Mouse (Mus musculus) limb, embryonic 14.5 days (tissue): ENCODE results near the gene Psat1. TPM values are rescaled to one million over a fixed set of nuclear protein-coding genes. Genes with fewer than 3 reads are reported as not detected.

ENCODE experiments used
- ATAC-seq: fragments of 200-750 bp; cut with Nextera tagmentation; 2 replicates; pipeline ENCODE4 v1.8.0; 2017; ENCODE audit warnings: low read depth, moderate number of reproducible peaks, moderate TSS enrichment; ENCODE audit not compliant: low FRiP score
- DNase-seq: peaks from one replicate; pipeline ENCODE4 v3.0.0-alpha.2; 2015; ENCODE audit warnings: low spot score
- H3K27ac ChIP-seq: fragments of 300-500 bp; sonication (generic); replicated peaks from 2 replicates; pipeline ENCODE4 v1.5.1; 2014; ENCODE audit warnings: low read depth, mild to moderate bottlenecking, low read length, moderate library complexity, mixed read lengths
- H3K27me3 ChIP-seq: fragments of 300-500 bp; sonication (generic); 2 replicates; pipeline ENCODE4 v1.6.1; 2014; ENCODE audit warnings: low read length, mixed read lengths; ENCODE audit not compliant: control insufficient read depth, insufficient read depth
- H3K36me3 ChIP-seq: fragments of 300-500 bp; sonication (generic); 2 replicates; pipeline ENCODE4 v1.6.1; 2014; ENCODE audit warnings: mild to moderate bottlenecking, low read length, moderate library complexity, mixed read lengths; ENCODE audit not compliant: control insufficient read depth, insufficient read depth
- H3K4me1 ChIP-seq: fragments of 300-500 bp; sonication (generic); 2 replicates; pipeline ENCODE4 v1.6.1; 2014; ENCODE audit warnings: antibody characterized with exemption, low read length, mixed read lengths; ENCODE audit not compliant: control insufficient read depth, insufficient read depth
- H3K4me2 ChIP-seq: fragments of 300-500 bp; sonication (generic); replicated peaks from 2 replicates; pipeline ENCODE4 v1.6.1; 2014; ENCODE audit warnings: low read depth, mild to moderate bottlenecking, low read length, moderate library complexity; ENCODE audit not compliant: severe bottlenecking
- H3K4me3 ChIP-seq: fragments of 300-500 bp; sonication (generic); replicated peaks from 2 replicates; pipeline ENCODE4 v1.5.1; 2014; ENCODE audit warnings: low read length
- H3K9ac ChIP-seq: fragments of 300-500 bp; sonication (generic); 2 replicates; pipeline ENCODE4 v1.6.1; 2014; ENCODE audit warnings: mild to moderate bottlenecking, low read depth, low read length, moderate library complexity; ENCODE audit not compliant: severe bottlenecking
- H3K9me3 ChIP-seq: fragments of 300-500 bp; sonication (generic); 2 replicates; pipeline ENCODE4 v1.6.1; 2016; ENCODE audit warnings: low read length; ENCODE audit not compliant: control insufficient read depth
- POLR2A ChIP-seq: fragments of 200-500 bp; IDR thresholded peaks from 2 replicates; pipeline ENCODE4 v1.8.0; 2012; ENCODE audit warnings: inconsistent platforms, mild to moderate bottlenecking, moderate library complexity, borderline replicate concordance; ENCODE audit not compliant: insufficient read depth, insufficient read length; ENCODE audit errors: extremely low read depth
- WGBS: fragments of 180-500 bp; shearing (Covaris S2); extraction: QIAGEN DNeasy Blood & Tissue Kit; methylation state at CpG from one replicate; pipeline ENCODE4 v1.1.7; 2014; 5-methylcytosine and 5-hydroxymethylcytosine counted together
- polyA plus RNA-seq, 2 experiments: library from polyadenylated mRNA; depleted of rRNA in 1 of 2; stranded (reverse) in 1 of 2; unstranded in 1 of 2; fragments of >200 nt; fragmentation: Nextera tagmentation in 1 of 2; extraction: Ambion mirVana in 1 of 2; gene quantifications; 2 replicates each; pipeline versions ENCODE4 v1.2.1 to v1.2.3; 2012 to 2014

Psat1 gene
- polyA plus RNA-seq, 2 experiments, result 71.5 to 119 TPM

- Histone ChIP-seq H3K36me3 (peaks cover 43% of the 10 kb centered on the region), H3K4me2 (no peak overlapping the region), H3K27me3 (no peaks in the 10 kb centered on the region), H3K4me3 (no peak overlapping the region), H3K9me3 (no peaks in the 10 kb centered on the region), H3K27ac (no peak overlapping the region), H3K4me1 (no peaks in the 10 kb centered on the region), H3K9ac (no peak overlapping the region)
- ATAC-seq (no peak), DNase-seq (no peak)
- no peak for TF ChIP-seq POLR2A
- WGBS, result 90% methylated on average over 9 of the region's 9 CpGs
Observed at GRCm38 (mm10) chr19:15913249-15913997, 33.7 kb downstream of the Psat1 start.

DNA sequence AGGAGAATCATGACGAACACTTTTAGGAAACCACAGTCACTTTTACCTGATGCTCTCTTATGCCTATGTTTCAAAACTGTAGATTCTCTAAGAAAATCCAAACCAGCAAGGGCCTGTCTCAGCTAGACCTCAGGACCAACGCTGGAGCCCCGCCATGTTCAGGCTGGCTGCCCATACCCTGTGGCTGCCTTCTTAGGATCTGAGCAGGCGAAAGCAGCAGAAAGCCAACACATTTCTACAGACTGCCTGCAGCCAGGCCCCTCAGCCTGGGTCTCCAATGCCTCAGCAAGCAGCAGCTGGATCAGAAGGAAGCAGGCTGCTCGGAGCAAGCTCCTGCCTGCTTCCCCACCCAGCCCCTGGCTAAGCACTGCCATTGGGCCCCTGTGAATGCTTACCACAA is 35.7 kb downstream of the Psat1 start:
- TF ChIP-seq POLR2A, result no peak
- DNase-seq (no peak), ATAC-seq (no peak)
- Histone ChIP-seq H3K27me3 (no peaks in the 10 kb centered on the region), H3K4me2 (no peak overlapping the region), H3K4me3 (no peak overlapping the region), H3K27ac (no peak overlapping the region), H3K9ac (no peak overlapping the region), H3K36me3 (peaks cover 45% of the 10 kb centered on the region), H3K4me1 (no peaks in the 10 kb centered on the region), H3K9me3 (no peaks in the 10 kb centered on the region)
- WGBS, result 86% methylated on average over 5 of the region's 5 CpGs

- no peak for ATAC-seq
- 79% methylated on average over 3 of the region's 3 CpGs for WGBS
- H3K36me3 ChIP-seq, result peaks cover 46% of the 10 kb centered on the region
Observed at GRCm38 (mm10) chr19:15910987-15911386, 36.1 kb downstream of the Psat1 start.

DNA sequence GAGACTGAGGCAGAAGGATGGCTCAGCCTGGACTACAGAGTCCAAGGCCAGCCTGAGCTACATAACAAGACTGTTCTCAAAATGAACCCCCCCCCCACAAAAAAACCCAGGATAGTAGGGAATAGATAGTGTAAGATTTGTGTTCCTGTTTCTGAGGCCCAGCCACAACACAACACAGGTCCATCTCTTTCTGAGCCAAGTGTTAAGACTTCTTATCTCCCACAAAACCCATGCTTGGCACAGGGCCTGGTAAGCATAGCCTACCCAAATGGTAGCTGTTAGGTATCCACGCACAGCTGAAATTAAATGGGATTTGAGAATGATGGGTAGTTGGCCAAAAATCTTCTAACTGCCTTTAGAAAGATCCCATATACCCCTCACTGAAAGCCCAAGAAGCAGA is 36.6 kb downstream of the Psat1 start:
- no peak overlapping the region for H3K4me2 ChIP-seq
- ATAC-seq (no peak), DNase-seq (no peak)
- WGBS, result 89% methylated on average over 1 of the region's 1 CpGs
- peaks cover 49% of the 10 kb centered on the region for H3K36me3 ChIP-seq
- H3K27ac ChIP-seq, result no peak overlapping the region
- H3K4me1 ChIP-seq, result no peaks in the 10 kb centered on the region
- no peak overlapping the region for H3K9ac ChIP-seq
- no peaks in the 10 kb centered on the region for H3K27me3 ChIP-seq
- TF ChIP-seq POLR2A, result no peak
- H3K4me3 ChIP-seq, result no peak overlapping the region
- no peaks in the 10 kb centered on the region for H3K9me3 ChIP-seq

More at GRCm38 (mm10) chr19:15910987-15911386, 36.1 kb downstream of the Psat1 start:
- Histone ChIP-seq H3K9ac (no peak overlapping the region), H3K9me3 (no peaks in the 10 kb centered on the region), H3K27me3 (no peaks in the 10 kb centered on the region), H3K4me1 (no peaks in the 10 kb centered on the region), H3K4me3 (no peak overlapping the region), H3K4me2 (no peak overlapping the region), H3K27ac (no peak overlapping the region)
- no peak for TF ChIP-seq POLR2A
- DNase-seq, result no peak

DNA sequence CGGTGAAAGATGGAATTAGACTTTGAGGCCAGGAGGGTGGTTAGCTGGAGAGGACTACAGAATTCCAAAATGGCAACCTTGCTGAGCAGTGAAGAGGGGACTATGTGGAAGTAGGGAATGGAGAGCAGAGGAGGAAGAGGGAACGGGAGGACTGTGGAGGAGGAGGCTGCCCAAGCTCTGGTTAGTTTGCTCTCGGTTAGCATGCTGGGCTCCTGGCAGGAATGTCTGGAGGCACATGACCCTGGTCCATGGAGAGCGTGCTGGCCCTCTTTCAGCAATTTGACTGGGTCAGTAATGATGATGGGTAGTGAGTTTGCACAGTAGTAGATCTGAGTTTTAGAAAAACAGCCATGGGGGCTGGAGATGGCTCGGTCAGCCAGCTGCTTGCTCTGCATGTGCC is 39.1 kb downstream of the Psat1 start:
- H3K4me1 ChIP-seq, result no peaks in the 10 kb centered on the region
- H3K27ac ChIP-seq, result no peak overlapping the region
- WGBS, result 80% methylated on average over 5 of the region's 5 CpGs
- no peak overlapping the region for H3K9ac ChIP-seq
- peaks cover 45% of the 10 kb centered on the region for H3K36me3 ChIP-seq
- ATAC-seq, result no peak
- no peak for TF ChIP-seq POLR2A
- DNase-seq, result no peak
- H3K9me3 ChIP-seq, result no peaks in the 10 kb centered on the region
- H3K27me3 ChIP-seq, result no peaks in the 10 kb centered on the region
- no peak overlapping the region for H3K4me2 ChIP-seq
- no peak overlapping the region for H3K4me3 ChIP-seq
